Mouse (Mus musculus): Measurements from ENCODE around the gene Gmcl1. TPM values are rescaled to one million over a fixed set of nuclear protein-coding genes. Genes with fewer than 3 reads are reported as not detected.

Gene Gmcl1
- polyA plus RNA-seq, 1 experiment from 2014 or later: 33.8 TPM

- ATAC-seq (ENCODE audit: insufficient read depth): no peak
- H3K27ac ChIP-seq (ENCODE audit: low read depth): no peak overlapping the region
- no peak overlapping the region for H3K9ac ChIP-seq
- H3K27me3 ChIP-seq (ENCODE audit: insufficient read depth, low read length): no peaks in the 10 kb centered on the region
- no peak for TF ChIP-seq CTCF (IDR thresholded peaks at IDR 0.05; ENCODE audit: low read depth)
- no peak overlapping the region for H3K4me2 ChIP-seq
- peaks cover 68% of the 10 kb centered on the region for H3K36me3 ChIP-seq (ENCODE audit: insufficient read depth)
- DNase-seq: no peak
- no peaks in the 10 kb centered on the region for H3K4me1 ChIP-seq (ENCODE audit: insufficient read depth)
- no peak overlapping the region for H3K4me3 ChIP-seq (ENCODE audit: low read depth, low read length)
- H3K9me3 ChIP-seq (ENCODE audit: low read depth, low read length): no peaks in the 10 kb centered on the region
- WGBS: 77% methylated on average over 6 of the region's 6 CpGs
Observed at GRCm38 (mm10) chr6:86697903-86698302, 35.3 kb downstream of the Gmcl1 start.

- no peak overlapping the region for H3K27ac ChIP-seq (ENCODE audit: low read depth)
- H3K27me3 ChIP-seq (ENCODE audit: insufficient read depth, low read length): no peaks in the 10 kb centered on the region
- no peaks in the 10 kb centered on the region for H3K4me1 ChIP-seq (ENCODE audit: insufficient read depth)
- H3K9ac ChIP-seq: no peak overlapping the region
- ATAC-seq (ENCODE audit: insufficient read depth) (no peak), DNase-seq (no peak)
- no peak for TF ChIP-seq CTCF (IDR thresholded peaks at IDR 0.05; ENCODE audit: low read depth)
- no peaks in the 10 kb centered on the region for H3K9me3 ChIP-seq (ENCODE audit: low read depth, low read length)
- 80% methylated on average over 10 of the region's 10 CpGs for WGBS
- H3K4me3 ChIP-seq (ENCODE audit: low read depth, low read length): no peak overlapping the region
- peaks cover 57% of the 10 kb centered on the region for H3K36me3 ChIP-seq (ENCODE audit: insufficient read depth)
- H3K4me2 ChIP-seq: no peak overlapping the region
Observed at GRCm38 (mm10) chr6:86696213-86696612, 37.0 kb downstream of the Gmcl1 start.

DNA sequence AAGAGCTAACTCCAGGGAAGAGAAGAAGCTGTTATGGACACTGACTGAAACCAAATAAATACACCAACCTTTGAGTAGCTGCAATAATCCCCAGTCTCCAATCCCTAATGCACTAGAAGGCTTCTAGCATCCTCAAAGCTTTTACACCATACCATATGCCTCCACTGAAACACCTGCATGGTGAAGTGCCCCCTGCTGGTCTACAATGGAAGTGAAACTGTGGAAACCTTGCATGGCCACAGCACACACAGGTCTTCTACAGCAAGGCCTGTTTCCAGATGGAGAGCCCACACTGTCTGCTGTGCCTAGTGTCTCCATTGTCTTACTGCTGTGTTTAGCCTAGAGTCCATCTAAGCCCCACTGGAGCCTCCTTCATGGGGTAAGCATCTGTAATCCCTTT is 38.7 kb downstream of the Gmcl1 start:
- peak; percentile 72 for DNase-seq
- Histone ChIP-seq H3K4me1 (ENCODE audit: insufficient read depth) (no peaks in the 10 kb centered on the region), H3K9me3 (ENCODE audit: low read depth, low read length) (no peaks in the 10 kb centered on the region), H3K27ac (ENCODE audit: low read depth) (no peak overlapping the region), H3K36me3 (ENCODE audit: insufficient read depth) (peaks cover 54% of the 10 kb centered on the region), H3K4me2 (no peak overlapping the region), H3K9ac (no peak overlapping the region), H3K27me3 (ENCODE audit: insufficient read depth, low read length) (no peaks in the 10 kb centered on the region), H3K4me3 (ENCODE audit: low read depth, low read length) (no peak overlapping the region)
- ATAC-seq (ENCODE audit: insufficient read depth): no peak
- peak; percentile 78 for TF ChIP-seq CTCF (IDR thresholded peaks at IDR 0.05; ENCODE audit: low read depth)

DNA sequence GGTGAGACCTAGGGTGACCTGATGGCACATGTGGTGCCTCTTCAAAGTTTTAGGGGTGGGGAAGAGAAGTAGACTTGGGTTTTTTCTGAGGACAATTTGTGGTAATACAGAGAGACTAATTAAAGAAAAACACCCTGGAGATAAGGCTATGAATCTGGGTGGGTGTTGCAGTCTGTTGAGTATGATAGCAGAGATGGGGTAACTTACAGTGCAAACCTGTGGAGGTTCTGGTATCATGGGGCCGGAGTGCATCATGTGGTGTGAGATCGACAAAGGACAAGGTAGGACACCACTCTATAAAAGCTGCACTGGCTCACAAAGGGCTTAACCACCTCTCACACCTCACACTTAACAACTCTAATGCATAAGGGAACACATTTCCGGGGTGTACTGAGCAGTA is 43.5 kb downstream of the Gmcl1 start:
- Histone ChIP-seq H3K9ac (no peak overlapping the region), H3K4me1 (ENCODE audit: insufficient read depth) (no peaks in the 10 kb centered on the region), H3K36me3 (ENCODE audit: insufficient read depth) (peaks cover 22% of the 10 kb centered on the region), H3K9me3 (ENCODE audit: low read depth, low read length) (no peaks in the 10 kb centered on the region), H3K27me3 (ENCODE audit: insufficient read depth, low read length) (no peaks in the 10 kb centered on the region), H3K4me2 (no peak overlapping the region), H3K27ac (ENCODE audit: low read depth) (no peak overlapping the region), H3K4me3 (ENCODE audit: low read depth, low read length) (no peak overlapping the region)
- ATAC-seq (ENCODE audit: insufficient read depth) (no peak), DNase-seq (no peak)
- no peak for TF ChIP-seq CTCF (IDR thresholded peaks at IDR 0.05; ENCODE audit: low read depth)
- WGBS: 93% methylated on average over 3 of the region's 3 CpGs

- no peak for TF ChIP-seq CTCF (IDR thresholded peaks at IDR 0.05; ENCODE audit: low read depth)
- no peaks in the 10 kb centered on the region for H3K9me3 ChIP-seq (ENCODE audit: low read depth, low read length)
- H3K36me3 ChIP-seq (ENCODE audit: insufficient read depth): peaks cover 23% of the 10 kb centered on the region
- ATAC-seq (ENCODE audit: insufficient read depth): no peak
- H3K4me2 ChIP-seq: no peak overlapping the region
- H3K27me3 ChIP-seq (ENCODE audit: insufficient read depth, low read length): no peaks in the 10 kb centered on the region
- no peak overlapping the region for H3K9ac ChIP-seq
- DNase-seq: no peak
- 47% methylated on average over 1 of the region's 1 CpGs for WGBS
- H3K27ac ChIP-seq (ENCODE audit: low read depth): no peak overlapping the region
- H3K4me1 ChIP-seq (ENCODE audit: insufficient read depth): no peaks in the 10 kb centered on the region
- H3K4me3 ChIP-seq (ENCODE audit: low read depth, low read length): no peak overlapping the region
Observed at GRCm38 (mm10) chr6:86686971-86687370, 46.2 kb downstream of the Gmcl1 start.

DNA sequence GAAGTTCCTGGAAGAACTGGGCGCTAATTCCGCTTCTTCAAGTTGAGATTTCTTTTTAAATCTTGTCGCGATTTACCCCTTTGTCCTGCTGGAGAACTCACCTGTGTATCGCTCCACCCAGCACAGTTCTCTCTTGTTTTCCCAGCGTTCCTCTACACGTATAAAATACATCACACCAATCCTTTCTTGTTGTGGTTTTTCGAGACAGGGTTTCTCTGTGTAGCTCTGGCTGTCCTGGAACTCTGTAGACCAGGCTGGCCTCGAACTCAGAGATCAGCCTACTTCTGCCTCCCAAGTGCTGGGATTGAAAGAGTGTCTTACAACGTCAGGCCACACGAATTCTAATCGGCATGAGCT is 48.5 kb downstream of the Gmcl1 start:
- no peaks in the 10 kb centered on the region for H3K27me3 ChIP-seq (ENCODE audit: insufficient read depth, low read length)
- 0 out of 2 replicates have a peak overlapping the region, but pooled peaks have one; percentile 48 for H3K27ac ChIP-seq (ENCODE audit: low read depth)
- DNase-seq (no peak), ATAC-seq (ENCODE audit: insufficient read depth) (peak; percentile 44)
- peak overlapping the region; percentile 66 for H3K4me2 ChIP-seq
- peak overlapping the region; percentile 82 for H3K4me3 ChIP-seq (ENCODE audit: low read depth, low read length)
- peak overlapping the region; percentile 85 for H3K9ac ChIP-seq
- H3K36me3 ChIP-seq (ENCODE audit: insufficient read depth): peaks cover 30% of the 10 kb centered on the region
- 34% methylated on average over 12 of the region's 12 CpGs for WGBS
- no peaks in the 10 kb centered on the region for H3K9me3 ChIP-seq (ENCODE audit: low read depth, low read length)
- no peaks in the 10 kb centered on the region for H3K4me1 ChIP-seq (ENCODE audit: insufficient read depth)
- TF ChIP-seq CTCF (IDR thresholded peaks at IDR 0.05; ENCODE audit: low read depth): no peak

GRCm38 (mm10) chr6:86683872-86684654 is 49.1 kb downstream of the Gmcl1 start, which contains the start of gene Snrnp27:
Snrnp27 (minus strand) TSS chr6:86684522.
- ATAC-seq (ENCODE audit: insufficient read depth) (peak; percentile 91), DNase-seq (peak; percentile 96)
- WGBS: 2% methylated on average over 36 of the region's 36 CpGs
- Histone ChIP-seq H3K4me3 (ENCODE audit: low read depth, low read length) (peak within 1 kb of the TSS; percentile 82), H3K9me3 (ENCODE audit: low read depth, low read length) (no peaks in the 10 kb centered on the region), H3K36me3 (ENCODE audit: insufficient read depth) (peaks cover 36% of the 10 kb centered on the region), H3K4me2 (peak within 1 kb of the TSS; percentile 66), H3K9ac (peak within 1 kb of the TSS; percentile 85), H3K27ac (ENCODE audit: low read depth) (peak within 1 kb of the TSS; percentile 58; the same call in 1 of the 2 replicates), H3K27me3 (ENCODE audit: insufficient read depth, low read length) (no peaks in the 10 kb centered on the region), H3K4me1 (ENCODE audit: insufficient read depth) (no peaks in the 10 kb centered on the region)
- no peak for TF ChIP-seq CTCF (IDR thresholded peaks at IDR 0.05; ENCODE audit: low read depth)
